Mouse (Mus musculus): ENCODE data around the gene Gtf3c1.
"Not testable (repeated sequence)": the region's sequence is repeated elsewhere in the genome, so short reads cannot be mapped to it uniquely, and the experiment has no call there.

Gene Gtf3c1

DNA sequence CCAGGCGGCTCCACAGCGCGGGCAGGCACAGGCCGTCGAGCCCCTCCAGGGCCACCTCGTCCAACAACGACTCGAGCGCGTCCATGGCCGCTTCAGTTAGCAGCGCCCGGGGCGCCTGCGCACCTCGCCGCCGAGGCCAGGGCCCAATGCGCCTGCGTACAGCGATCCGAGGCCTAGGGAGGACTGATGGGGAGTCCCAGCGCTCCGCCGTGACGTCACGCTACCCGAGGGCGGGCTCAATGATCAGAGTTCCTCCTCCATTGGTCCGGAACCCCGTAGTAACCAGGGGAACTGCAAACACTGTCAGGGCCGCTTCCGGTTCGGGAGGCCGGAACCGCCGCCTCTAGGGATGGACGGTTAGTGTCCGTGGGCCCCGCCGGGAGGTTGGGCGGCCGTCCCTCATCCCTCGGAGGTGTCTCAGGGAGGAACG, at the start of gene Gtf3c1, which contains the start of gene D430042O09Rik:
Gene Gtf3c1, minus strand, starts transcription at position 188 of the 430 bp plus-strand sequence.
Gene D430042O09Rik, plus strand, starts transcription at position 296 of the 430 bp plus-strand sequence.
- DNase-seq (ENCODE audit: low read depth in 1 of 2, low spot score in 2 of 2) = peak; percentile 98 to 100

DNA sequence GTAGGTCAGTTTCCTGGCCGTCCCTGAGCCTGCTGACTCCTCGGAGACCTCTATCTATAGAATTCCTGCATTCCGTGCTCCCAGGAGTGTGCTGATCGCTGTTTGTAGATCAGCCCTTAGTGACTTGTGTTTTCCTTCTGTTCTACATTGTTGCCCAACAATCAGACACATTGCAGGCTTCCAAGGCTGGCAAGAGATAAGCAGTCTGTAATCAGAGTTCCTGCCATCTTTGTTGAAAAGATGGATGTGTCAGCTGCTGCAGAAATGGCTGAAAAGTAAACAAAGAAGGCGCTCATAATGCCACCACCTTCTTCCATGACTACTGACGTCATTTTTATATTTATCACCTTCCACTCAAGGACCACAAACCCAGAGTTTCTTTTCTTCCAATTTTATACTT, 49.2 kb upstream of the Gtf3c1 start:
- DNase-seq (ENCODE audit: low read depth in 1 of 2, low spot score in 2 of 2) = no peak

DNA sequence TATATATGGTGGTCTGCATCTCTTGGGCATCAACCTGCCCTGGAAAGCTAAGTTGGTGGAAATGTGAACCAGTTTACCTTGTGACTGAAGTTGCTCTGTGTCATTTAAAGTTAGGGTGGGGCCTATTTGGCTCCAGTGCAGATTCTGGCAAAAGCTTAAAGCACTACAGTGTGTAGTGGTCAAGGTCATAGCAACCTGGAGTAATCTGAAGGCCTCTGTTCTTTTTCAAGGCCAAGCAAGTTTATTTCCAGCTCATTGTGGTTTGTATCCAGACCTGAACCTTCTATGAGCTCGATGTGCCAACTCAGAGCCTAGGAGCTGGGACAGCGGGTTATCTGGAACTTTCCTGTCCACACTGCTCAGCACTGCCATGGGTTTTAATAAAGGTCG, 45.7 kb upstream of the Gtf3c1 start:
- no peak for DNase-seq (ENCODE audit: low read depth in 1 of 2, low spot score in 2 of 2)

DNA sequence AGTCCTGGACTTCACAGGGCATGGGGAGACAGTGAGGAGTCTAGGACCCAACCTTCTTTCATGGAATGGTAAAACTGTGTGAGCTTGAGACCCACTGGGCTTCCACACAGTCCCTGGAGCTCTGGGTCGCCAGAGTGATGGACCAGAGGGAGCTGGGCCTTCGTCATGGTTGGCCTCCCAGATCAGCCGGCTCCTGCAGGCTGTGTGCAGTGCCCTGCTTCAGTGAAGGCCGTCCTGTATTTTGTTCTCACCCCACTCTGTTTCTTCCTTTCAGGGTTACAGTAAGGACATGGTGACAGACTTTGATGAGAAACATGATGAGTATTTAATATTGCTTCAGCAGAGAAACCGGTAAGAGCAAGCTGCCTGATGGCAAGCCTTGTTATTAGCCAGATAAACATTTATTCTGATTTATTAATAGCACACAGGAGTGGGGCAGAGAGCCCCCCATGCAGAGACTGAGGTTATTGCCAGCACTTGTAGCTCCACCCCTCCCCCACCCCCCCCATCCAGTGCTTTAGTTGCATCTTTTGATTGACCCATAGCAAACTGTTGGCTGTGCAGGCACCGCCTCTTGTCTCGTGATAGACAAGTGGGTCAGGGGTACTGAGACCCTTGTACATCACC, 45.2 kb upstream of the Gtf3c1 start:
- no peak for DNase-seq (ENCODE audit: low read depth in 1 of 2, low spot score in 2 of 2)

DNA sequence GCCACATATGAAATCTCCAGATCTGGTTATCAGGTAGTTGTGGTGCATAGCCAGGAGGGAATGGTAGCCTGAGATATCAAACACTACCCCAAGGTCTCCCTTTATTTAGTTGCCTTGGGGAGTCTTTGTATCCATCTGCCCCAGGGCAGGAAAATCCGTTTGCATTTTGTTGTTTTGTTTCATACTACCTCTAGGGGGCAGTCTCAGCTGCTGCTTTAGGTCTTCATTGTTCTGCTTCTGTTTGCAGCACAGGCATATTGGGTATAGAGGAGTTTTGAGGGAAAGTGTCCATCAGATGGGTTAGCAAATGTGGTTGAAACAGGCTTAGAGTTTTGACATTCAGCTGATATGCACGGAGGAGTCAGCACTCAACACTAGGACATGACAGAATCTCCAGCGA, 40.6 kb upstream of the Gtf3c1 start:
- DNase-seq (ENCODE audit: low read depth in 1 of 2, low spot score in 2 of 2) = no peak

DNA sequence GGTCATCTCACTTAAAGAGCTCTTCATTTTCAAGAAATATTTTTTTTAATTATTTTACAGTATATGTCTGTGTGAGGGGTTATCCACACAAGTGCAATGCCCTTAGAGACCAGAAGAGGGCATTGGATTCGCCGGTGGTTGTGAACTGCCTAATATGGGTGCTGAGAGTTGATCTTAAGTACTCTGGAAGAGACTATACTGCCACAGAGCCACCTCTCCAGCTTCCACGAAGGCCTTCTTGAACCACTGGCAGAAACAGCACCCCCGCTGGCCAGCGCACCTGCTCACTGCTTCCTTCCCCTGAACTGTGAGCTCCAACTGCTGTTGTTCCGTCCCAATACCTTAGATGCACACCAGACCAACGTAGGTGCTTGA, 39.7 kb upstream of the Gtf3c1 start:
- DNase-seq (ENCODE audit: low read depth in 1 of 2, low spot score in 2 of 2) = no peak

DNA sequence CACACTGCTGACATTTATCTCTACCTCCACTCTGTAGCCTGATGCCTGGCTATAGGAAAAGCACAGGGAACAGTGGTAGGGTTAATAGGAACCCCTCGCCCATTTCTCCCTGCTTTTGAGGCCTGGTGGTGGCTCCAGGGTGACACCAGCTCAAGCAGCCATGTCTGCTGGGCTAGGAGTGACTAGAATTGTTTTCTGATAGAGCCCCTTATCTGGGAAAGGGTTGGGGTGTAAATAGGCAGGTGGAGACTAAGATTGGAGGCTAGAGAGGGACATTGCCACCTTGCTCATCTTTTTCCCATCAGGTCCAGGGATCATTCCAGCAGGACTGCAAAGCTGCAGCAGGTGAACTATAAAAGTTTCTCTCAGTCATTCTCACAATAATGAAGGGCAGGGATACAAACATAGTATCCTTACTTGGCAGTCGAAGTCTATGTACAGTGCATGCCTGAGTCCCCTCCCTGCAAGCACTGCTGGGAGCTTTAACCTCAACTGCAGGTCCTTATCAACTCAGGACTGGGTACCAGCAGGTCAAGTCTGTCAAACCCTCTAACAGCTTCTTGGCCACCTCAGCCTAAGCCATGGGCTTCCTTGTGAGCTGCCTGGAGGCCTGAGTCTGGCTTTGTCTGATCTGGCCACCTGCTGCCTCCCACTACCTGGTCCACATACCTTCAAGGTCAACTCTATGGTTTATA, 39.2 kb upstream of the Gtf3c1 start:
- DNase-seq (ENCODE audit: low read depth in 1 of 2, low spot score in 2 of 2) = no peak

DNA sequence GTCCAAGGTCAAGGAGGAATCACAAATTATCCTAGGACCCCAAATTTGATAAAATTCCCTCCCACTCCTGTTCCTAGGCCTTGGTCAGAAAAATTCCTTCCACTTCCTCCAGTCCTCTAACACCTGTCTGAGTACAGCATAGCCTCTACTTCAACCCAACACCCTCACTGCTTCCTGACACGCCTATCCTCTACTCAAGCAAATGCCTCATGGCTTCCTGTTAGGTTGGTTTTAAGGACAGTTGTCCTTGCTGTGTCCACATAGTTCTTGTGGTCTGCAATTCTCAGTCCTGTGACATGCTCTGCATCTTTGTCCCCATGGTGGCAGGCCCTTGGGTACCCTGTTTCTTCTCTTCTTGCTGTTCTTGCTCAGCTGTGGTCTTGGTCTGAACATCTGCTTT, 37.2 kb upstream of the Gtf3c1 start:
- DNase-seq (ENCODE audit: low read depth in 1 of 2, low spot score in 2 of 2) = no peak

DNA sequence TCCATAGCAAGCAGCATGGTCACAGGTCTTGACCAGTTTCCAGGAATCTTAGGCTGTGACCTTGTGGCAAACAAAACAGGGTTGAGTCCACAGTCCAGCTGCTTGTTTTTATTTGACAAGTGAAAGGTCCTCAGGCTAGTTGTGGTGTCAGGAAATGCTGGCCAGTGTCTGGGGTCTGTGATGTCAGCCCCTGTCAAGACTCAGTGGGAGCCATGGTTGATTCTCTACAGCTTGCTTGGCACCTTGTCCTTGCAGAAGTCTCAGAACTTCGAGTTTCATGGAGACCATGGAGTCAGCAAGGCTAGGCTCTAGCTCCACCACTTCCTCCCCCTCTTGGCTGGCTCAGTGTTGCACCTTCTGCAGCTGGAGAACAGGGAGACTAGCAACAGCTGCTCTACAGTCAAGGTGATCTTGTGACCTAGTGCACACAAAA, 33.7 kb upstream of the Gtf3c1 start:
- DNase-seq (ENCODE audit: low read depth in 1 of 2, low spot score in 2 of 2) = no peak

DNA sequence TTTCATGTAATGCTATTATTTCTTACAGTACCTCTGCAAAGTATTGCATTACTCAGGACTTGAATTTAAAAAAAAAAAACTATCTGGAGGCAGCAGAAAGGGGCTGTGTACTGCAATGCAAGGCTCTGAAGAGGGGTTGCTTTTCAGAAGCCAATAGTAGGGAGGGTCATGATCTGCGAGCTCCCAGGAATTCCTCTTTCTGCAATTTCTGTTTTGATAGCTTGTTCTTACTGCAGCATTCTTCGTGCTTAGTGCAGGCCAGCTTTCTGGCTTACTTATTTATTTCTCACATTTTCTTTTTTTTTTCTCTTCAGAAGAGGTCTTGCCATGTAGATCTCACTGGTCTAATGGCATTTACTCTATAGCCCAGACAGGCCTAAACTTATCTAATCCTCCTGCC, 32.9 kb upstream of the Gtf3c1 start:
- no peak for DNase-seq (ENCODE audit: low read depth in 1 of 2, low spot score in 2 of 2)

DNA sequence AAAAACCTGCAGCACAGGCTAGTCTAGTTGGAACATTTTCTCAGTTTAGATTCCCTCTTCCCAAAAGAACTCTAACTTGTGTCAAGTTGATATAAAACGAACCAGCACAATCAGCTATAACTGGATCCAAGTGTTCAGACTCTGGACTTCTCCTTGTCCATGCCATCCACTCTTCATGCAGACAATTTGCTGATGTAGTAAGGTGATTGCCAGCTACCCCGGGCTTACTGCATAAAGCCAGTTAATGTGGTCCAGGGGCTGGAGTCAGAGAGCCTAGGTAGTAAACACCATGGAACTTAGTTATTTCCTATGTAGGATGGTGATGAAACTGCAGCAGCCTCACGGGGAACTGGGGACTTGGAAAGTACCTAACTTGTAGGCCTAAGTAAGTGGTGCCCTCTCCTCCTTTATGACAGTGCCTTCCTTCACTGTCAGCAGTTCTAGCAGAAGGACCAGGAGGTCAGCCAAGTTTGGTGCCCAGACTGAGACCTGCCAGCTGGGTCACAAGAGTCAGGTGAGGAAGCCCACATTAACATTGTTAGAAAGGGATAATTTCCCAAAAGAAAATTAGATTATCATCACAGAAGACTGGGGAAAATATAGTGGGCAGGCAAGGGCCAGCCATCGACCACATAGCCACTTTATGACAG, 28.9 kb upstream of the Gtf3c1 start:
- no peak for DNase-seq (ENCODE audit: low read depth in 1 of 2, low spot score in 2 of 2)

DNA sequence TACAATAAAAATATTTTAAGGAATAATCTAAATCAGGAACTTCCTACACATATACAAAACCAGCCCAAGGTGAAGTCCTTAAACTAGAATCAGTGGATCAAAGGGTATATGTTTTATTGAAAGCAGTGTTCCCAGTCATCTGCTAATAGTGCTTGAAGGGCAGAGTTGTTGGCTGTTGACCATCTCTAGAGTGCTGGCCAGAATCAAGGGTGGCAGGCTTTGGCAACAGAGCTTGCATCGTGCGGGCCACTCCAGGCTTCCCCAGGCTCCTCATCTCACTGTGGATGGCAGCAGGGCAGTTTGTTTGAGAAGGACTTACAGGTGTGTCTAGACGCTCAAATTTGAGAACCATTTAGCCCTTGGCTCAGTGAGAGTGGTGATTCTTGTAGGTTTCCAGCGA, 26.2 kb upstream of the Gtf3c1 start:
- no peak for DNase-seq (ENCODE audit: low read depth in 1 of 2, low spot score in 2 of 2)

DNA sequence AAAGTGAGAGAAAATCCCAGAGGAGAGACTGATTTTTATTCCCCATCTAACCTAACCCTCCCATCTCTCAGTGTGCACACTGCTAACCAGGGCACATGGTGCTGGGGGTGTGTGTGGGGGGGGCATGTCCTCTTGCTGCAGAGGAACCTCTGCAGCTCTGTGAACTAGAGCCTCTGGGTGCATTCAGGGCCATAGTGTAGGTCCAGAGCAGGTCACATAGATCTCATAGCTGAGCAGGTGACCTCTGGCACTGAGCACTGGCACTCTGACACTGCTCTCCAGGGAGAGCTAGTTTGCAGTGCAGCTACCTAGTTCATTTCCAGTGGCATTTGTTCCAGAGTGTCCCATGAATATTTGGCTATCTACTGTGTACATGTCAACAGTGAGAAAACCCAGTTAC, 24.1 kb upstream of the Gtf3c1 start:
- DNase-seq (ENCODE audit: low read depth in 1 of 2, low spot score in 2 of 2) = no peak

DNA sequence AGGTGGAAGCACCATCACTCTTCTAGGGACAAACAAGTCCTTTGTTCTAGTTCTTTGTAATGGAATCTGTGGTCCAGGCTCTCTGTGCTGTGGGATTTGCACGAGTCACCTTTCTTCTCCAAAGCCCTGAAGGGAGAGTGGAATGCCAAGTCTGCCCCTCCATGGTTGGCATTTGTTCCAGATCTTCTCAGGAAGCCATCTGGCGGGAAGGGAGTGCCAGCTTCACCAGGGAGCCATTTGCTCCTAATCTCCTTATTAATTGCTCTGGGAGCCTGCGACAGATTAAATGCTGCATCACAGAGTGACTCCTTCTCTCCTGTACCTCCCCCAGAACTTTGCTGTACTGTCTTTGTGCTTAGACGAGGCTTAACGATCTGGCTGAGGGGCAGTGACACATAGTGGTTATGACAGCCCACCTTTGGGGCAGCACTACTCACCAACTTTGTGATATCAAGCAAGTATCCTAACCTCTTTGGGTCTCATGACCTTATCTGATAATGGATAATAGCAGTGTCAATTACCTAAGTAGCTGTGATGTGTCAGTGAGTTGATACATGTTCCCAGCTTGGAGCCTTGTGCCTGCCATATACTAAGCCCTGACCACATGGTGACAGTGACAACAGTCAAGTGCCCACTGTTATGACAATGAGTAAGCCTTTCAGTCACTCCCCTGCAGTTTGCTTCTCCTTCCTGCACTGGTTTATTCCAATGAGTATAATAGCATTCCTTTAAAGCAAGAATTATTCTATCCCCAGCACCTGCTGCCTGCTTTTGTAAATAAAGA, 15.8 kb upstream of the Gtf3c1 start:
- no peak for DNase-seq (ENCODE audit: low read depth in 1 of 2, low spot score in 2 of 2)

DNA sequence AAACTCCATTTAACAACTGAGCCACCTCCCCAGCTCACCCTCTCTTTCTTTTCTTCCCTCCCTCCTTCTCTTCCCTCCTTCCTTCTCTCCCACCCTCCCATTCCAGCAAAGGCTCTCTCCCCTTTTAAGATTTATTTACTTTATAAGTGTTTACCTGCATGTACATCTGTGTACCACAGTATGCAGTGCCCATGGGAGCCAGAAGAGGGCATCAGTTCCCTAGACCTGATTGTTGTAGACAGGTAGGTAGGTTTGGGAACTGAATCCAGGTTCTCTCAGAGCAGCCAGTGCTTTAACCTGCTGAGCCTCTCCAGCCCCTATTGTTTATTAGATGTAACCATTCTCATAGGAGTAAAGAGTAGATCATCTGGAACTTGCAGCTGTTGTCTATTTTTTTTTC, 14.5 kb upstream of the Gtf3c1 start:
- no peak for DNase-seq (ENCODE audit: low read depth in 1 of 2, low spot score in 2 of 2)

DNA sequence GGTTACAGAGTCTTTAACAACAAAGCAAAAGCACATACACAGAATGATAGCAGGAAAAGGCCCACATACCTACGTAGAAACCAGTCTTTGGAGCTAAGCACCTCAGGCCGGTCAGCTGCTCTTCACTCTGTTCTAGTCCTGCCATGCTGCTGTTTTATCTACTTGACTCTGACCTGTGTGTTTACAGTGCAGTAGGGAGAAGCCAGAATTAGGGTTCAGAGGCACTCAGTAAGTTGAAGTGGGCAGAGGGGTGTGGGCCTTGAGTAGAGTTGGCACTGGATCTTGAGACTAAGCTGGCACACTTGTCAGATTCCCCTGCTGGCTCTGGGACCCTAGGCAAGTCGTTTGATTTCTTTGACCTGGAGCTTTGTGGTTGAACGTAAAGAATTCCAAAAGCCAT, 13.5 kb upstream of the Gtf3c1 start:
- DNase-seq (ENCODE audit: low read depth in 1 of 2, low spot score in 2 of 2) = no peak

DNA sequence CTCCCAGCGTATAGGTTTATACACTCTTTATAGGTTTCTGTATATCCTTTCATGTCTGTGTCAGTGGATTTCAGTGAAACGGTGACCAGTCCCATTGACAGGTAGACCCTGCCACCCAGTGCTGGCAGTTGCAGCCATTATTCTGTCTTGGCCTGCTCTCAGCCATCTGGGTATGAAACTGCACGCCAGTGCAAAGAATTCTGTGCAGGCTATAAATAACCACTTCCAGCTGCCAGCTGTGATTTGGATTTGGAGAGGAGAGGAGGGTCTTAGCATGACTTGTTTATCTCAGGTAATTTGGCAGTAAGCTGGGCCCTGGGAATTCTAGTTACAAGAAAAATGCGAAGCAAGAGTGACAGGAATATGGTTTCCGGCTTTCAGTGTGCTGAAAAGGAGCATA, 12.8 kb upstream of the Gtf3c1 start:
- DNase-seq (ENCODE audit: low read depth in 1 of 2, low spot score in 2 of 2) = no peak

DNA sequence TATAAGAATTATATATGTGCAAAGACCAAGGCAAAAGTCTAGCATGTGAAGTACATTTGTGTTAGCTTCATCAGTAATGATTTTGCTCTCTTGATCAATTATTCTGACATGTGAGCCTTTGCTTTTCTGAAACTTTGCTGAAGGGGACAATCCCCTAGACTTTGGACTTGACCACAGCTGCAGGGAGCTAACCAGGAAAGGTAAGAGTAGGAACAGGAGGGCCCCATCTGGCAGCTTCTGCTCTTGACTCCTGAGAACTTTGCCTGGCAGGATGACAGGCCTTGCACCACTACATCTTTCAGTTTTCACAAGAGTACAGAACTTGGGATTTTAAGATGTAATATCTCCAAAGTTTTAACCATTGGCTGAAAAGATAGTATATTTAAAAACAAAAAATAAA, 10.0 kb upstream of the Gtf3c1 start:
- no peak for DNase-seq (ENCODE audit: low read depth in 1 of 2, low spot score in 2 of 2)

DNA sequence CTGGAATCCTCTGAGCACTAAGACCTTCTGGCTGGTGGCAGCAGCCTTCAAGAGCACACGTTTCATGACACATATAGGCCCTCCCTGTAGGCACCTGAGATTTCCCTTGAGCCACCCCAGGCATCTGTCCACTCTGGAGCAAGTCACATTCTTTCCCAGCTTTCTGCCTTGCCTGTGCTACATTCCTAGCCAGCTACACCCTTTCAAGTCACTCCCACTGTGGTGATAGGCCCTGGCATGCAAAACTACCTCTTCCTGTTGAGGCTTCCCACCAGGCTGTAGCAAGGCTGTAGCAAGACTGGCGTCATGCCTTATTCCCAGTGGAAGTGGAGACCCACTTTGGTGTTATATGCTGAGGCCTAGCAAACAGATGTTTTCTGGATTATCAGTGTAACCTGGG, 9.1 kb upstream of the Gtf3c1 start:
- no peak for DNase-seq (ENCODE audit: low read depth in 1 of 2, low spot score in 2 of 2)

DNA sequence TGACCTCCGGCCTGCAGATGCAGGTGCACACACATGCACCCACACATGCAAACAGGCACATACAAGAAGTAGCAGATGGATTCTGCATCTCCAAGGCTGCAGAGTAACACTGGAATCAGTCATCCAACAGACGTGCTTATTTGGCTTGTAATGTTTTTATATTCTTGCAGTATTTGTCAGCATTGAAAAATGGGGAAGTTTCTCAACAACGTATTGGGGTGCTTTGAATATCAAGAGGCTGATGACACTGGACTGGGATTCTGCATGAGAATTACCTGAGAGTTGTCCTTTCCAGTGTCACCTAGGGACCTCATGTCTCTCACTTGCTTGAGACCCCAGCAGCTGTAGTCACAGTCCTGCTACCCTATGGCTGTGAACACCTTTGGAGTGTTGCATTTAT, 7.2 kb upstream of the Gtf3c1 start:
- no peak for DNase-seq (ENCODE audit: low read depth in 1 of 2, low spot score in 2 of 2)

DNA sequence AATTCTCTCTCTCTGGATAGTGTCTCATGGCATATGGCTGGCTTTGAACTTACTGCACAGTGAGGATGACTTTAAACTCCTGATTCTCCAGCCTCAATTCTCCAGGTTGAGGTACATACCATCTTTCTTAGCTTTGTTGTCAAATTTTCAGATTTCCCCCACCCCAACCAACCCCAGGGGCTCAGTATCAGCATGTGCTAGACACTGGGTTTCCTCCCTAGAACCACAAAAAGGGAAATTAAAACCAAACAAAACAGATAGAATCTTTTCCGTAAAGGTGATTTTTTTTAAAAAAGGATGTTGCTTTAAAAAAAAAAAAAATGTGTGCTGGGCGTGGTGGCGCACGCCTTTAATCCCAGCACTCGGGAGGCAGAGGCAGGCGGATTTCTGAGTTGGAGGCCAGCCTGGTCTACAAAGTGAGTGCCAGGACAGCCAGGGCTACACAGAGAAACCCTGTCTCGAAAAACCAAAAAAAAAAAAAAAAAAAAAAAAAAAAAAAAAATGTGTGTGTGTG, 6.0 kb upstream of the Gtf3c1 start:
- DNase-seq (ENCODE audit: low read depth in 1 of 2, low spot score in 2 of 2) = not testable (repeated sequence)

DNA sequence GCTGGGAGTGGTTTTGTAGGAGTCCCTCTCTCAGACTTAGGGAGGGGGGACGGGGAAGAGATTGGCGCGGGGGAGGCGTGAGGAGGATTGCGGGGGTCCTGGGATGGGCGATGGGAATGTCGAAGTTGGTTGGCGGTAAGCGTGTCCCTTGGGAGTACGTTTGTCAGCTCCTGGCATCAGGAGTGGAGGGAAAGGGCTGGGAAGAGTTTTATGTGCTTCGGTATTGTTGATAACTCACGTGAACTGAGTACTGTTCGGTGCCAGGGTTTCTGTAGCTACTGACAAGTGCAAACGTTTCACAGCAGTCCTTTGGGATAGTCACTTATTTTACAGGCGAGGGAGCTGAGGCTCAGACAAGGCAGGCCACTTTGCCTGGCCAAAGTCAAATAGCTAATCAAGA, 520 bp upstream of the Gtf3c1 start:
- no peak for DNase-seq (ENCODE audit: low read depth in 1 of 2, low spot score in 2 of 2)
